ENCODE assay signal across 8 mouse cellular contexts in genomic region chr10:80105460-80105859, GRCm38 (mm10). TPM values are rescaled to one million over a fixed set of nuclear protein-coding genes. Genes with fewer than 3 reads are reported as not detected.
DNase-seq lines count a peak whose midpoint lies in the region; ATAC-seq lines count a peak whose summit lies in the region.

Gene Sbno2 (minus strand): TSS chr10:80105571.

- ATAC-seq in CD4-positive, CD25-positive, alpha-beta regulatory T cell, adult 4 months: no peak
- no peak for ATAC-seq in erythroid progenitor cell, adult 5-6 weeks (replicated peaks; ENCODE audit: low FRiP score, poor library complexity, severe bottlenecking)
- no peak for ATAC-seq in megakaryocyte-erythroid progenitor cell, adult 5-6 weeks (replicated peaks; ENCODE audit: low FRiP score, low TSS enrichment, poor library complexity, severe bottlenecking)

- no peak for DNase-seq in frontal cortex, adult 2 months (ENCODE audit: extremely low spot score in 1 of 2, low spot score in 1 of 2)
- no peak for DNase-seq in frontal cortex, postnatal 36 days (ENCODE audit: low spot score in 2 of 2)
- DNase-seq in layer of hippocampus, postnatal 10 days (ENCODE audit: low spot score in 2 of 2): no peak
- no peak for DNase-seq in cerebellum, postnatal 10 days
- DNase-seq in frontal cortex, postnatal 10 days (ENCODE audit: low spot score in 2 of 2): no peak

RNA-seq across cellular contexts. Expression of gene Sbno2, which starts in this region (rescaled TPM):
- 26.6 TPM in 2 replicates for polyA plus RNA-seq in frontal cortex, adult 2 months (2012; rRNA removed)
- 10 to 100 TPM; 28.4 to 54.8 TPM for polyA plus RNA-seq in CD4-positive, CD25-positive, alpha-beta regulatory T cell, adult 4 months (2017; shearing (Covaris generic))
- 19.5 and 21.8 TPM in 2 replicates for total RNA-seq in erythroid progenitor cell, adult 5-6 weeks (2015; ENCODE audit: low replicate concordance)
- 34.3 and 36.1 TPM in 2 replicates for total RNA-seq in erythroid progenitor cell, adult 5-6 weeks (2017; ENCODE audit: low replicate concordance)
- 10 to 100 TPM; 19.7 to 23.9 TPM for total RNA-seq in layer of hippocampus, postnatal 10 days (2021)
- 34.4 and 39.7 TPM in 2 replicates for total RNA-seq in megakaryocyte-erythroid progenitor cell, adult 5-6 weeks (2014; fragmentation: Nextera tagmentation)
- 12.1 and 12.9 TPM in 2 replicates for total RNA-seq in megakaryocyte-erythroid progenitor cell, adult 5-6 weeks (2017)
